Mouse (Mus musculus): ENCODE data around the gene Gm39566. TPM values are rescaled to one million over a fixed set of nuclear protein-coding genes. Genes with fewer than 3 reads are reported as not detected.

Gene Gm39566
- polyA plus RNA-seq, 1 experiment = not detected

- Histone ChIP-seq H3K9ac (ENCODE audit: low read depth, poor library complexity, severe bottlenecking) (no peak overlapping the region), H3K9me3 (replicated peaks; ENCODE audit: control insufficient read depth, insufficient read depth, low read length, poor library complexity, severe bottlenecking) (no peaks in the 10 kb centered on the region), H3K4me1 (ENCODE audit: control insufficient read depth, insufficient read depth, low read length) (no peaks in the 10 kb centered on the region), H3K36me3 (ENCODE audit: control insufficient read depth, insufficient read depth, low read length, poor library complexity, severe bottlenecking) (no peaks in the 10 kb centered on the region), H3K27ac (ENCODE audit: insufficient read depth, low read length) (no peak overlapping the region), H3K4me3 (ENCODE audit: low read depth, low read length) (peak overlapping the region; percentile 76), H3K27me3 (ENCODE audit: control insufficient read depth, insufficient read depth, low read length, poor library complexity, severe bottlenecking) (peaks cover 12% of the 10 kb centered on the region)
- TF ChIP-seq POLR2A (IDR thresholded peaks at IDR 0.05; ENCODE audit: insufficient read depth, low read length) (no peak), EP300 (IDR thresholded peaks at IDR 0.05; ENCODE audit: insufficient read depth, low read depth, low read length) (0 out of 2 replicates have a peak, but pooled peaks have one; percentile 18)
These were observed 15.5 kb downstream of the Gm39566 start for GRCm38 (mm10) chr11:69799394-69800137.

- H3K27ac ChIP-seq (ENCODE audit: insufficient read depth, low read length) = no peak overlapping the region
- H3K9ac ChIP-seq (ENCODE audit: low read depth, poor library complexity, severe bottlenecking) = no peak overlapping the region
- no peaks in the 10 kb centered on the region for H3K4me1 ChIP-seq (ENCODE audit: control insufficient read depth, insufficient read depth, low read length)
- H3K27me3 ChIP-seq (ENCODE audit: control insufficient read depth, insufficient read depth, low read length, poor library complexity, severe bottlenecking) = peaks cover 12% of the 10 kb centered on the region
- H3K9me3 ChIP-seq (replicated peaks; ENCODE audit: control insufficient read depth, insufficient read depth, low read length, poor library complexity, severe bottlenecking) = no peaks in the 10 kb centered on the region
- TF ChIP-seq EP300 (IDR thresholded peaks at IDR 0.05; ENCODE audit: insufficient read depth, low read depth, low read length) = no peak
- no peak overlapping the region for H3K4me3 ChIP-seq (ENCODE audit: low read depth, low read length)
- H3K36me3 ChIP-seq (ENCODE audit: control insufficient read depth, insufficient read depth, low read length, poor library complexity, severe bottlenecking) = no peaks in the 10 kb centered on the region
These were observed 17.2 kb downstream of the Gm39566 start for GRCm38 (mm10) chr11:69797924-69798323.

- no peak overlapping the region for H3K27ac ChIP-seq (ENCODE audit: insufficient read depth, low read length)
- H3K9me3 ChIP-seq (replicated peaks; ENCODE audit: control insufficient read depth, insufficient read depth, low read length, poor library complexity, severe bottlenecking) = no peaks in the 10 kb centered on the region
- peak overlapping the region; percentile 62 for H3K9ac ChIP-seq (ENCODE audit: low read depth, poor library complexity, severe bottlenecking)
- H3K36me3 ChIP-seq (ENCODE audit: control insufficient read depth, insufficient read depth, low read length, poor library complexity, severe bottlenecking) = no peaks in the 10 kb centered on the region
- H3K27me3 ChIP-seq (ENCODE audit: control insufficient read depth, insufficient read depth, low read length, poor library complexity, severe bottlenecking) = no peaks in the 10 kb centered on the region
- peak overlapping the region; percentile 96 for H3K4me3 ChIP-seq (ENCODE audit: low read depth, low read length)
- no peaks in the 10 kb centered on the region for H3K4me1 ChIP-seq (ENCODE audit: control insufficient read depth, insufficient read depth, low read length)
- TF ChIP-seq EP300 (IDR thresholded peaks at IDR 0.05; ENCODE audit: insufficient read depth, low read depth, low read length) = no peak
- TF ChIP-seq CTCF (IDR thresholded peaks at IDR 0.05; ENCODE audit: low read depth, low read length) = no peak
- no peak for TF ChIP-seq POLR2A (IDR thresholded peaks at IDR 0.05; ENCODE audit: insufficient read depth, low read length)
These were observed 19.1 kb downstream of the Gm39566 start for GRCm38 (mm10) chr11:69795983-69796435.

- peak within 1 kb of the TSS; percentile 96 for H3K4me3 ChIP-seq (ENCODE audit: low read depth, low read length)
- no peak within 1 kb of the TSS for H3K27ac ChIP-seq (ENCODE audit: insufficient read depth, low read length)
- H3K36me3 ChIP-seq (ENCODE audit: control insufficient read depth, insufficient read depth, low read length, poor library complexity, severe bottlenecking) = no peaks in the 10 kb centered on the region
- H3K9ac ChIP-seq (ENCODE audit: low read depth, poor library complexity, severe bottlenecking) = peak within 1 kb of the TSS; percentile 62
- no peaks in the 10 kb centered on the region for H3K4me1 ChIP-seq (ENCODE audit: control insufficient read depth, insufficient read depth, low read length)
- no peaks in the 10 kb centered on the region for H3K27me3 ChIP-seq (ENCODE audit: control insufficient read depth, insufficient read depth, low read length, poor library complexity, severe bottlenecking)
- H3K9me3 ChIP-seq (replicated peaks; ENCODE audit: control insufficient read depth, insufficient read depth, low read length, poor library complexity, severe bottlenecking) = no peaks in the 10 kb centered on the region
- no peak for TF ChIP-seq EP300 (IDR thresholded peaks at IDR 0.05; ENCODE audit: insufficient read depth, low read depth, low read length)
- peak; percentile 9 for TF ChIP-seq POLR2A (IDR thresholded peaks at IDR 0.05; ENCODE audit: insufficient read depth, low read length)
- no peak for TF ChIP-seq CTCF (IDR thresholded peaks at IDR 0.05; ENCODE audit: low read depth, low read length)
These were observed 19.7 kb downstream of the Gm39566 start, which contains the start of gene Chrnb1 for GRCm38 (mm10) chr11:69795168-69795982. Gene Chrnb1, minus strand, starts transcription at chr11:69795943.

- Histone ChIP-seq H3K4me3 (ENCODE audit: low read depth, low read length) (no peak overlapping the region), H3K9ac (ENCODE audit: low read depth, poor library complexity, severe bottlenecking) (no peak overlapping the region), H3K36me3 (ENCODE audit: control insufficient read depth, insufficient read depth, low read length, poor library complexity, severe bottlenecking) (no peaks in the 10 kb centered on the region), H3K27ac (ENCODE audit: insufficient read depth, low read length) (no peak overlapping the region), H3K4me1 (ENCODE audit: control insufficient read depth, insufficient read depth, low read length) (no peaks in the 10 kb centered on the region), H3K27me3 (ENCODE audit: control insufficient read depth, insufficient read depth, low read length, poor library complexity, severe bottlenecking) (no peaks in the 10 kb centered on the region), H3K9me3 (replicated peaks; ENCODE audit: control insufficient read depth, insufficient read depth, low read length, poor library complexity, severe bottlenecking) (no peaks in the 10 kb centered on the region)
- TF ChIP-seq EP300 (IDR thresholded peaks at IDR 0.05; ENCODE audit: insufficient read depth, low read depth, low read length) (no peak), CTCF (IDR thresholded peaks at IDR 0.05; ENCODE audit: low read depth, low read length) (no peak), POLR2A (IDR thresholded peaks at IDR 0.05; ENCODE audit: insufficient read depth, low read length) (no peak)
These were observed 21.7 kb downstream of the Gm39566 start for GRCm38 (mm10) chr11:69793429-69793828.

- H3K36me3 ChIP-seq (ENCODE audit: control insufficient read depth, insufficient read depth, low read length, poor library complexity, severe bottlenecking) = no peaks in the 10 kb centered on the region
- TF ChIP-seq EP300 (IDR thresholded peaks at IDR 0.05; ENCODE audit: insufficient read depth, low read depth, low read length) (no peak), POLR2A (IDR thresholded peaks at IDR 0.05; ENCODE audit: insufficient read depth, low read length) (no peak), CTCF (IDR thresholded peaks at IDR 0.05; ENCODE audit: low read depth, low read length) (no peak)
- no peaks in the 10 kb centered on the region for H3K9me3 ChIP-seq (replicated peaks; ENCODE audit: control insufficient read depth, insufficient read depth, low read length, poor library complexity, severe bottlenecking)
- no peak overlapping the region for H3K4me3 ChIP-seq (ENCODE audit: low read depth, low read length)
- no peaks in the 10 kb centered on the region for H3K4me1 ChIP-seq (ENCODE audit: control insufficient read depth, insufficient read depth, low read length)
- no peaks in the 10 kb centered on the region for H3K27me3 ChIP-seq (ENCODE audit: control insufficient read depth, insufficient read depth, low read length, poor library complexity, severe bottlenecking)
- H3K27ac ChIP-seq (ENCODE audit: insufficient read depth, low read length) = no peak overlapping the region
- no peak overlapping the region for H3K9ac ChIP-seq (ENCODE audit: low read depth, poor library complexity, severe bottlenecking)
These were observed 23.7 kb downstream of the Gm39566 start for GRCm38 (mm10) chr11:69791420-69791819.
